Mouse (Mus musculus): ENCODE measurements around the gene Rmdn2. TPM values are rescaled to one million over a fixed set of nuclear protein-coding genes. Genes with fewer than 3 reads are reported as not detected.

Gene Rmdn2
- polyA plus RNA-seq, 1 experiment from 2014 or later: 15.7 TPM

GRCm38 (mm10) chr17:79728585-79729503 is 117.2 kb downstream of the Rmdn2 start:
- Histone ChIP-seq H3K4me1 (ENCODE audit: control insufficient read depth in 2 of 2, insufficient read depth in 2 of 2, low read length in 2 of 2) (peaks cover 14 to 24% of the 10 kb centered on the region in 2 experiments), H3K4me2 (ENCODE audit: low read length) (peak overlapping the region; percentile 64), H3K9ac (ENCODE audit: low read length) (no peak overlapping the region), H3K4me3 (ENCODE audit: control insufficient read depth in 1 of 2, insufficient read depth in 1 of 2, low read depth in 1 of 2, low read length in 2 of 2) (peak overlapping the region; percentile 28 to 32), H3K27me3 (ENCODE audit: control insufficient read depth, insufficient read depth, low read length) (no peaks in the 10 kb centered on the region), H3K9me3 (ENCODE audit: control insufficient read depth, low read length) (no peaks in the 10 kb centered on the region), H3K36me3 (ENCODE audit: control insufficient read depth, insufficient read depth, low read length) (no peaks in the 10 kb centered on the region), H3K27ac (replicated peaks in 1 of 2; ENCODE audit: control insufficient read depth in 1 of 2, insufficient read depth in 1 of 2, low read depth in 2 of 2, low read length in 2 of 2) (peak overlapping the region in 1 of 2 experiments; percentile 12; a peak in 1 of 4 replicates)
- 20% methylated on average over 16 of the region's 16 CpGs for WGBS
- ATAC-seq (ENCODE audit: insufficient number of reproducible peaks, insufficient read depth, low FRiP score, low read depth): no peak

GRCm38 (mm10) chr17:79730988-79731387 is 119.3 kb downstream of the Rmdn2 start:
- 11% methylated on average over 8 of the region's 8 CpGs for WGBS
- no peak overlapping the region for H3K27ac ChIP-seq (replicated peaks in 1 of 2; ENCODE audit: control insufficient read depth in 1 of 2, insufficient read depth in 1 of 2, low read depth in 2 of 2, low read length in 2 of 2)
- peak overlapping the region; percentile 39 for H3K4me2 ChIP-seq (ENCODE audit: low read length)
- no peaks in the 10 kb centered on the region for H3K27me3 ChIP-seq (ENCODE audit: control insufficient read depth, insufficient read depth, low read length)
- ATAC-seq (ENCODE audit: insufficient number of reproducible peaks, insufficient read depth, low FRiP score, low read depth): no peak
- no peaks in the 10 kb centered on the region for H3K9me3 ChIP-seq (ENCODE audit: control insufficient read depth, low read length)
- no peak overlapping the region for H3K9ac ChIP-seq (ENCODE audit: low read length)
- peaks cover 14 to 24% of the 10 kb centered on the region in 2 experiments for H3K4me1 ChIP-seq (ENCODE audit: control insufficient read depth in 2 of 2, insufficient read depth in 2 of 2, low read length in 2 of 2)
- no peak overlapping the region for H3K4me3 ChIP-seq (ENCODE audit: control insufficient read depth in 1 of 2, insufficient read depth in 1 of 2, low read depth in 1 of 2, low read length in 2 of 2)
- H3K36me3 ChIP-seq (ENCODE audit: control insufficient read depth, insufficient read depth, low read length): no peaks in the 10 kb centered on the region

- no peaks in the 10 kb centered on the region for H3K36me3 ChIP-seq (ENCODE audit: control insufficient read depth, insufficient read depth, low read length)
- H3K4me3 ChIP-seq (ENCODE audit: control insufficient read depth in 1 of 2, insufficient read depth in 1 of 2, low read depth in 1 of 2, low read length in 2 of 2): no peak overlapping the region
- H3K27me3 ChIP-seq (ENCODE audit: control insufficient read depth, insufficient read depth, low read length): no peaks in the 10 kb centered on the region
- H3K4me2 ChIP-seq (ENCODE audit: low read length): no peak overlapping the region
- H3K27ac ChIP-seq (replicated peaks in 1 of 2; ENCODE audit: control insufficient read depth in 1 of 2, insufficient read depth in 1 of 2, low read depth in 2 of 2, low read length in 2 of 2): no peak overlapping the region
- H3K4me1 ChIP-seq (ENCODE audit: control insufficient read depth in 2 of 2, insufficient read depth in 2 of 2, low read length in 2 of 2): peaks cover 12 to 23% of the 10 kb centered on the region in 2 experiments
- no peaks in the 10 kb centered on the region for H3K9me3 ChIP-seq (ENCODE audit: control insufficient read depth, low read length)
- no peak overlapping the region for H3K9ac ChIP-seq (ENCODE audit: low read length)
- WGBS: 63% methylated on average over 4 of the region's 4 CpGs
- ATAC-seq (ENCODE audit: insufficient number of reproducible peaks, insufficient read depth, low FRiP score, low read depth): no peak
Observed at GRCm38 (mm10) chr17:79733039-79733438, 121.4 kb downstream of the Rmdn2 start.

- no peak for ATAC-seq (ENCODE audit: insufficient number of reproducible peaks, insufficient read depth, low FRiP score, low read depth)
- Histone ChIP-seq H3K4me1 (ENCODE audit: control insufficient read depth in 2 of 2, insufficient read depth in 2 of 2, low read length in 2 of 2) (no peaks in the 10 kb centered on the region), H3K4me3 (ENCODE audit: control insufficient read depth in 1 of 2, insufficient read depth in 1 of 2, low read depth in 1 of 2, low read length in 2 of 2) (no peak overlapping the region), H3K27me3 (ENCODE audit: control insufficient read depth, insufficient read depth, low read length) (no peaks in the 10 kb centered on the region), H3K27ac (replicated peaks in 1 of 2; ENCODE audit: control insufficient read depth in 1 of 2, insufficient read depth in 1 of 2, low read depth in 2 of 2, low read length in 2 of 2) (no peak overlapping the region), H3K36me3 (ENCODE audit: control insufficient read depth, insufficient read depth, low read length) (no peaks in the 10 kb centered on the region), H3K4me2 (ENCODE audit: low read length) (no peak overlapping the region), H3K9me3 (ENCODE audit: control insufficient read depth, low read length) (no peaks in the 10 kb centered on the region), H3K9ac (ENCODE audit: low read length) (no peak overlapping the region)
- WGBS: 63% methylated on average over 3 of the region's 3 CpGs
Observed at GRCm38 (mm10) chr17:79737598-79737997, 125.9 kb downstream of the Rmdn2 start.

GRCm38 (mm10) chr17:79738847-79739498 is 127.3 kb downstream of the Rmdn2 start:
- Histone ChIP-seq H3K27ac (replicated peaks in 1 of 2; ENCODE audit: control insufficient read depth in 1 of 2, insufficient read depth in 1 of 2, low read depth in 2 of 2, low read length in 2 of 2) (no peak overlapping the region), H3K9me3 (ENCODE audit: control insufficient read depth, low read length) (no peaks in the 10 kb centered on the region), H3K4me2 (ENCODE audit: low read length) (no peak overlapping the region), H3K4me1 (ENCODE audit: control insufficient read depth in 2 of 2, insufficient read depth in 2 of 2, low read length in 2 of 2) (no peaks in the 10 kb centered on the region), H3K27me3 (ENCODE audit: control insufficient read depth, insufficient read depth, low read length) (no peaks in the 10 kb centered on the region), H3K9ac (ENCODE audit: low read length) (no peak overlapping the region), H3K4me3 (ENCODE audit: control insufficient read depth in 1 of 2, insufficient read depth in 1 of 2, low read depth in 1 of 2, low read length in 2 of 2) (no peak overlapping the region), H3K36me3 (ENCODE audit: control insufficient read depth, insufficient read depth, low read length) (no peaks in the 10 kb centered on the region)
- WGBS: 72% methylated on average over 5 of the region's 5 CpGs
- no peak for ATAC-seq (ENCODE audit: insufficient number of reproducible peaks, insufficient read depth, low FRiP score, low read depth)

- H3K36me3 ChIP-seq (ENCODE audit: control insufficient read depth, insufficient read depth, low read length): no peaks in the 10 kb centered on the region
- no peak overlapping the region for H3K4me2 ChIP-seq (ENCODE audit: low read length)
- no peak overlapping the region for H3K27ac ChIP-seq (replicated peaks in 1 of 2; ENCODE audit: control insufficient read depth in 1 of 2, insufficient read depth in 1 of 2, low read depth in 2 of 2, low read length in 2 of 2)
- no peak overlapping the region for H3K4me3 ChIP-seq (ENCODE audit: control insufficient read depth in 1 of 2, insufficient read depth in 1 of 2, low read depth in 1 of 2, low read length in 2 of 2)
- no peak for ATAC-seq (ENCODE audit: insufficient number of reproducible peaks, insufficient read depth, low FRiP score, low read depth)
- no peaks in the 10 kb centered on the region for H3K27me3 ChIP-seq (ENCODE audit: control insufficient read depth, insufficient read depth, low read length)
- peaks cover 3 to 5% of the 10 kb centered on the region in 2 experiments; a peak in 2 of 4 replicates for H3K4me1 ChIP-seq (ENCODE audit: control insufficient read depth in 2 of 2, insufficient read depth in 2 of 2, low read length in 2 of 2)
- no peak overlapping the region for H3K9ac ChIP-seq (ENCODE audit: low read length)
- H3K9me3 ChIP-seq (ENCODE audit: control insufficient read depth, low read length): no peaks in the 10 kb centered on the region
- 65% methylated on average over 5 of the region's 5 CpGs for WGBS
Observed at GRCm38 (mm10) chr17:79742635-79743034, 131.0 kb downstream of the Rmdn2 start.

Data from heart, embryonic 14.5 days (tissue).